Mouse (Mus musculus) R1 (cell line): ENCODE data around the gene Chrnb2.

Experiments
- DNase-seq: peaks from one replicate; pipeline ENCODE4 v3.0.0-alpha.2; 2018; ENCODE audit warnings: low read depth, low spot score

Gene Chrnb2

GRCm38 (mm10) chr3:89715207-89715966 is 49.0 kb downstream of the Chrnb2 start:
- DNase-seq: peak; percentile 65

GRCm38 (mm10) chr3:89714359-89715206 is 49.8 kb downstream of the Chrnb2 start, which contains the start of gene Adar:
Gene Adar (plus strand): TSS chr3:89715022.
- DNase-seq: peak; percentile 94

GRCm38 (mm10) chr3:89704064-89704463 is 60.4 kb downstream of the Chrnb2 start:
- no peak for DNase-seq

GRCm38 (mm10) chr3:89703596-89703995 is 60.8 kb downstream of the Chrnb2 start:
- no peak for DNase-seq

- no peak for DNase-seq
Observed at GRCm38 (mm10) chr3:89700461-89700860, 64.0 kb downstream of the Chrnb2 start.

GRCm38 (mm10) chr3:89698958-89699357 is 65.5 kb downstream of the Chrnb2 start:
- peak; percentile 51 for DNase-seq
